Mouse (Mus musculus): Measurements from ENCODE around the gene Myl4. TPM values are rescaled to one million over a fixed set of nuclear protein-coding genes. Genes with fewer than 3 reads are reported as not detected.
"Not testable (repeated sequence)": the region's sequence is repeated elsewhere in the genome, so short reads cannot be mapped to it uniquely, and the experiment has no call there.

The Myl4 gene
- 6.0 and 8.7 TPM in 2 replicates for polyA plus RNA-seq (2015; fragmentation: Nextera tagmentation; extraction: Ambion mirVana)

- H3K4me1 ChIP-seq (ENCODE audit: control insufficient read depth, low read depth, low read length): peaks cover 26% of the 10 kb centered on the region
- ATAC-seq (ENCODE audit: low read depth): peak; percentile 92
- H3K27ac ChIP-seq (ENCODE audit: low read length): peak within 1 kb of the TSS; percentile 91
- H3K27me3 ChIP-seq (ENCODE audit: control insufficient read depth, insufficient read depth, low read depth, low read length): no peaks in the 10 kb centered on the region
- peak within 1 kb of the TSS; percentile 96 for H3K4me3 ChIP-seq (ENCODE audit: low read depth, low read length)
- H3K4me2 ChIP-seq (ENCODE audit: low read depth, low read length): peak within 1 kb of the TSS; percentile 93
- WGBS (ENCODE audit: insufficient replicate concordance): under 1% methylated on average over 35 of the region's 35 CpGs
- H3K36me3 ChIP-seq (ENCODE audit: control insufficient read depth, insufficient read depth): no peaks in the 10 kb centered on the region
- no peaks in the 10 kb centered on the region for H3K9me3 ChIP-seq (replicated peaks; ENCODE audit: control insufficient read depth, low read length)
- peak within 1 kb of the TSS; percentile 100 for H3K9ac ChIP-seq (ENCODE audit: low read depth, low read length)
These were observed at the start of gene Myl4, which contains the start of gene Cdc27 for GRCm38 (mm10) chr11:104550406-104550974. Myl4 (plus strand) TSS chr11:104550663. Cdc27 (minus strand) TSS chr11:104550620.

DNA sequence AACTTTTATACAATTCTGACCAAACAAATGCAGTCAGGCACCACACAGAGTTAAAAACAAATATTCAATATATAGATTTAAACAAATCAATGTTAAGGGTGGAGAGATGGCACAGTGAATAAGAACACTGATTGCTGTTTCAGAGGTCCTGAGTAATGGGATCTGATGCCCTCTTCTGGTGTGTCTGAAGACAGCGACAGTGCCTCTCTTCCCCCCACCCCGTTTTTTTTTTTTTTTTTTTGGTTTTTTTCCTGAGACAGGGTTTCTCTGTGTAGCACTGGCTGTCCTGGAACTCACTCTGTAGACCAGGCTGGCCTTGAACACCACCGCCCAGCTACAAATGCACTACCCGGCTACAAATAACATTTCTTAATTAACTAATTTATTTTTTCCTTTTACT lies 42.0 kb upstream of the Myl4 start:
- H3K36me3 ChIP-seq (ENCODE audit: control insufficient read depth, insufficient read depth): peaks cover 66% of the 10 kb centered on the region
- no peak for ATAC-seq (ENCODE audit: low read depth)
- H3K9ac ChIP-seq (ENCODE audit: low read depth, low read length): no peak overlapping the region

DNA sequence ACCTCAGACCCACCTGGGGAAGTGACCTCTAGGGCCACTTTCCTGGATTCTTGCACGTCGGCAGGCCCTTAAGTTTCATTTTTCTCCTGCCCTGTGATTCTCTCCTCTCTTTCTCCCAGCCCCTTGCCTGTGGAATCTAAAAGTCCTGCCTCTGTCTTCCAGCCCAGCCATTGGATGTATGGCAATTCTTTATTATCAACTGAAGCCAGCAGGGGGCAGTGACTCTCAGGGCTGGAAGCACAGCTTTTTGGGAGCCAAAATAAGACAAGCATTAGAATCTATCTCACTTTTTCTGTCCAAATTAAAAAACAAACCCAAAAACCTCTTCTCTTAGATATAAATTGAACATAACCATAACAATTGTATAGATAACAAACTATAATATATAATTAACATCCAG lies 39.9 kb upstream of the Myl4 start:
- Histone ChIP-seq H3K9ac (ENCODE audit: low read depth, low read length) (no peak overlapping the region), H3K4me2 (ENCODE audit: low read depth, low read length) (no peak overlapping the region), H3K36me3 (ENCODE audit: control insufficient read depth, insufficient read depth) (peaks cover 66% of the 10 kb centered on the region), H3K9me3 (replicated peaks; ENCODE audit: control insufficient read depth, low read length) (no peaks in the 10 kb centered on the region), H3K4me3 (ENCODE audit: low read depth, low read length) (no peak overlapping the region), H3K27ac (ENCODE audit: low read length) (no peak overlapping the region), H3K4me1 (ENCODE audit: control insufficient read depth, low read depth, low read length) (no peaks in the 10 kb centered on the region), H3K27me3 (ENCODE audit: control insufficient read depth, insufficient read depth, low read depth, low read length) (no peaks in the 10 kb centered on the region)
- ATAC-seq (ENCODE audit: low read depth): no peak
- 88% methylated on average over 2 of the region's 2 CpGs for WGBS (ENCODE audit: insufficient replicate concordance)

More for the DNA sequence above, 42.0 kb upstream of the Myl4 start:
- H3K4me2 ChIP-seq (ENCODE audit: low read depth, low read length): no peak overlapping the region
- H3K9me3 ChIP-seq (replicated peaks; ENCODE audit: control insufficient read depth, low read length): no peaks in the 10 kb centered on the region
- 80% methylated on average over 4 of the region's 4 CpGs for WGBS (ENCODE audit: insufficient replicate concordance)
- H3K27ac ChIP-seq (ENCODE audit: low read length): no peak overlapping the region
- no peaks in the 10 kb centered on the region for H3K27me3 ChIP-seq (ENCODE audit: control insufficient read depth, insufficient read depth, low read depth, low read length)
- H3K4me1 ChIP-seq (ENCODE audit: control insufficient read depth, low read depth, low read length): no peaks in the 10 kb centered on the region
- no peak overlapping the region for H3K4me3 ChIP-seq (ENCODE audit: low read depth, low read length)

DNA sequence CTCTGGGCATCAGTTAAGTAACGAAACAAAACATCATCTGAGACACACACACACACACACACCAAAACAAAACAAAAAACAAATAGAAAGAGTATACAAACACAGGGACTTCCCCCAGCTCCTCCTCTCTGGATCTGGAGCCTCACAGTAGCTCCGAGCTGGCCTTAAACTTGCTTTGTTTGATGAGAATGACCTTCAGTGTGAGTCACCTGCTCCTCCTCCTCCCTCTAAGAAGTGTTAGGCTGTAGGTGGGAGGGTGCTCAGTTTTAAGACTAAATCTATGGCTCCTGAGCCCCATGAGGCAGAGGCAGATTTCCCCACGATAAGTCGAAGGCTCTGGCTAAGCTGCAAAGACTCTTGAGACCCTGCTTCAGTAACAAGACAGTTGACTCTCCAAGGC lies 38.0 kb upstream of the Myl4 start:
- H3K4me1 ChIP-seq (ENCODE audit: control insufficient read depth, low read depth, low read length): no peaks in the 10 kb centered on the region
- no peak overlapping the region for H3K9ac ChIP-seq (ENCODE audit: low read depth, low read length)
- no peak for ATAC-seq (ENCODE audit: low read depth)
- no peak overlapping the region for H3K4me2 ChIP-seq (ENCODE audit: low read depth, low read length)
- H3K27ac ChIP-seq (ENCODE audit: low read length): no peak overlapping the region
- WGBS (ENCODE audit: insufficient replicate concordance): 81% methylated on average over 4 of the region's 4 CpGs
- no peaks in the 10 kb centered on the region for H3K9me3 ChIP-seq (replicated peaks; ENCODE audit: control insufficient read depth, low read length)
- H3K4me3 ChIP-seq (ENCODE audit: low read depth, low read length): no peak overlapping the region
- peaks cover 71% of the 10 kb centered on the region for H3K36me3 ChIP-seq (ENCODE audit: control insufficient read depth, insufficient read depth)
- H3K27me3 ChIP-seq (ENCODE audit: control insufficient read depth, insufficient read depth, low read depth, low read length): no peaks in the 10 kb centered on the region

DNA sequence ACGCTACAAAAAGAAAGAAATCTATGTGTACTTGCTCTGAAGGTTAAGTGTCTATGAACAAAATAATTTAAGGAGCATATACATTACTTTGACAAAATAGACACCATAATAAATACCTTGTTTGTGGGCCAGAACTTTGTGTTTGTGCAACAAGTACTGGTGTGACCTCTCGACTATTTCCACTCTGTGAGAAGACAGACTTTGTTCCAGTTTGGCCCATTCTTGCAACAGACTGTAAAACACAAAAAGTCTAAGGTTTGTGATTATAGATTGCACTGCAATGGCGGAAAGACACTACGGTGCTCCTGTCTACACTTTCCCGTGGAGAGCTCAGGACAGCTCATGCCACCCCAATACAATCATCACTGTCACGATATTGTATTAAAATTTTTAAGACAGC lies 24.5 kb upstream of the Myl4 start:
- no peak overlapping the region for H3K4me3 ChIP-seq (ENCODE audit: low read depth, low read length)
- H3K27me3 ChIP-seq (ENCODE audit: control insufficient read depth, insufficient read depth, low read depth, low read length): no peaks in the 10 kb centered on the region
- ATAC-seq (ENCODE audit: low read depth): no peak
- no peaks in the 10 kb centered on the region for H3K9me3 ChIP-seq (replicated peaks; ENCODE audit: control insufficient read depth, low read length)
- WGBS (ENCODE audit: insufficient replicate concordance): 82% methylated on average over 6 of the region's 6 CpGs
- H3K4me1 ChIP-seq (ENCODE audit: control insufficient read depth, low read depth, low read length): no peaks in the 10 kb centered on the region
- no peak overlapping the region for H3K27ac ChIP-seq (ENCODE audit: low read length)
- H3K4me2 ChIP-seq (ENCODE audit: low read depth, low read length): no peak overlapping the region
- H3K9ac ChIP-seq (ENCODE audit: low read depth, low read length): no peak overlapping the region
- peaks cover 58% of the 10 kb centered on the region for H3K36me3 ChIP-seq (ENCODE audit: control insufficient read depth, insufficient read depth)

DNA sequence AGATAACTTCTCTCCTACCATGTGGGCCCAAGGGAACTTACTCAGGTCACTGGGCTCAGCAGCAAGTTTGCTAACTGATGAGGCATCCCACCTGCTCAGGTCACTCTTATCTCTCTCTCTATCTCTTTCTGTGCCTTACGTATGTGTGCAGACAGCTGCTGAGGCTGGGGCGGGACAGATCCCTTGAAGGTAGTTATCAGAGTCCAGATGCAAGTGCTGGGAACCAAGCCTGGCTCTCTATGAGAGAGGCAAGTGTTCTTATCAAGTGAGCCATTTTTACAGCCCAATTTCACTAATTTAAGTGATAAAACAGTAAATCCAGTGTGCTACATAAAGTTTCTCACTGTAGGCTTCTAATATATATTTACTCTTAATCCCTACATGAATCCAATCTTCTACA lies 13.6 kb upstream of the Myl4 start:
- no peaks in the 10 kb centered on the region for H3K9me3 ChIP-seq (replicated peaks; ENCODE audit: control insufficient read depth, low read length)
- no peaks in the 10 kb centered on the region for H3K27me3 ChIP-seq (ENCODE audit: control insufficient read depth, insufficient read depth, low read depth, low read length)
- no peak overlapping the region for H3K4me2 ChIP-seq (ENCODE audit: low read depth, low read length)
- H3K4me1 ChIP-seq (ENCODE audit: control insufficient read depth, low read depth, low read length): peaks cover 13% of the 10 kb centered on the region
- H3K36me3 ChIP-seq (ENCODE audit: control insufficient read depth, insufficient read depth): peaks cover 8% of the 10 kb centered on the region
- H3K9ac ChIP-seq (ENCODE audit: low read depth, low read length): no peak overlapping the region
- H3K4me3 ChIP-seq (ENCODE audit: low read depth, low read length): no peak overlapping the region
- 18% methylated on average over 2 of the region's 2 CpGs for WGBS (ENCODE audit: insufficient replicate concordance)
- peak; percentile 61 for ATAC-seq (ENCODE audit: low read depth)
- H3K27ac ChIP-seq (ENCODE audit: low read length): no peak overlapping the region

GRCm38 (mm10) chr11:104537945-104538555 lies 12.4 kb upstream of the Myl4 start:
- Histone ChIP-seq H3K4me3 (ENCODE audit: low read depth, low read length) (no peak overlapping the region), H3K36me3 (ENCODE audit: control insufficient read depth, insufficient read depth) (peaks cover 3% of the 10 kb centered on the region), H3K4me1 (ENCODE audit: control insufficient read depth, low read depth, low read length) (peaks cover 19% of the 10 kb centered on the region), H3K4me2 (ENCODE audit: low read depth, low read length) (peak overlapping the region; percentile 39), H3K27me3 (ENCODE audit: control insufficient read depth, insufficient read depth, low read depth, low read length) (no peaks in the 10 kb centered on the region), H3K9me3 (replicated peaks; ENCODE audit: control insufficient read depth, low read length) (no peaks in the 10 kb centered on the region), H3K9ac (ENCODE audit: low read depth, low read length) (0 out of 2 replicates have a peak overlapping the region, but pooled peaks have one; percentile 34), H3K27ac (ENCODE audit: low read length) (no peak overlapping the region)
- ATAC-seq (ENCODE audit: low read depth): peak; percentile 66
- WGBS (ENCODE audit: insufficient replicate concordance): 23% methylated on average over 2 of the region's 2 CpGs

DNA sequence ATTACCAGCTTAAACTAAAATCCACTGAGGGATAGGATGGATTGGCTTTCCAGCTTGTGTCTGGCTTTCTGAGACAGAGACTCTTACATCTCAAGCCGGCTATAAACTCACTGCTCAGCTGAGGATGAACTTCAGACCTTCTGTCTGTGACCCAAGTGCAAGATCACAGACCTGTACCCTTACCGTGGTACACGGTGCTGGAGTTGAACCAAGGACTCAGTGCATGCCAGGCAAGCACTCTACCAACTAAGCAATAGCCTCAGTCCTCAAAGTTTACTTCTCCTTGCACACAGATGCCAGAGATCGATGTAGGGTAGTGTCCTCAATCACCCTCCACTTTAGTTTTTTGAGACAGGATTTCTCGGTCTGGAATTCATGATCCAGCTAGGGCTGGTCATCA lies 10.7 kb upstream of the Myl4 start:
- Histone ChIP-seq H3K36me3 (ENCODE audit: control insufficient read depth, insufficient read depth) (peaks cover 3% of the 10 kb centered on the region), H3K9me3 (replicated peaks; ENCODE audit: control insufficient read depth, low read length) (no peaks in the 10 kb centered on the region), H3K27ac (ENCODE audit: low read length) (no peak overlapping the region), H3K27me3 (ENCODE audit: control insufficient read depth, insufficient read depth, low read depth, low read length) (no peaks in the 10 kb centered on the region), H3K4me3 (ENCODE audit: low read depth, low read length) (no peak overlapping the region), H3K4me1 (ENCODE audit: control insufficient read depth, low read depth, low read length) (peaks cover 27% of the 10 kb centered on the region), H3K9ac (ENCODE audit: low read depth, low read length) (no peak overlapping the region), H3K4me2 (ENCODE audit: low read depth, low read length) (no peak overlapping the region)
- no peak for ATAC-seq (ENCODE audit: low read depth)
- 84% methylated on average over 5 of the region's 5 CpGs for WGBS (ENCODE audit: insufficient replicate concordance)

DNA sequence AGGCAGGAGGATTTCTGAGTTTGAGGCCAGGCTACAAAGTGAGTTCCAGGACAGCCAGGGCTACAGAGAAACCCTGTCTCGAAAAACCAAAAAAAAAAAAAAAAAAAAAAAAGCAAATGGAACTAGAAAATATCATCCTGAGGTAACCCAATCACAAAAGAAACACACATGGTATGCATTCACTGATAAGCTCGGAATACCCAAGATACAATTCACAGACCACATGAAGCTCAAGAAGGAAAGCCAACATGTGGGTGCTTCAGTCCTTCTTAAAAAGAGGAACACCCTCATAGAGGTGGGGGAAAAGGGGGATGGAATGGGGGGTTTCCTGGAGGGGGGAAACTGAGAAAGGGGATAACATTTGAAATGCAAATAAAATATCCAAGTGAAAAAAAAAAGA lies 7.1 kb upstream of the Myl4 start:
- ATAC-seq (ENCODE audit: low read depth): peak; percentile 55; the same call in 1 of the 2 replicates

More for the DNA sequence above, 7.1 kb upstream of the Myl4 start:
- Histone ChIP-seq H3K4me1 (ENCODE audit: control insufficient read depth, low read depth, low read length) (peaks cover 46% of the 10 kb centered on the region), H3K27ac (ENCODE audit: low read length) (peak overlapping the region; percentile 64; the same call in 1 of the 2 replicates), H3K4me2 (ENCODE audit: low read depth, low read length) (peak overlapping the region; percentile 30; the same call in 1 of the 2 replicates)
- not testable (repeated sequence) for H3K36me3 ChIP-seq (ENCODE audit: control insufficient read depth, insufficient read depth); H3K9me3 ChIP-seq (replicated peaks; ENCODE audit: control insufficient read depth, low read length); H3K9ac ChIP-seq (ENCODE audit: low read depth, low read length); H3K27me3 ChIP-seq (ENCODE audit: control insufficient read depth, insufficient read depth, low read depth, low read length); H3K4me3 ChIP-seq (ENCODE audit: low read depth, low read length)
- WGBS (ENCODE audit: insufficient replicate concordance): 27% methylated on average over 2 of the region's 2 CpGs

Measured in liver, embryonic 16.5 days (tissue).